Mouse (Mus musculus) bone marrow macrophage, adult 2 months (primary cell): Measurements from ENCODE around the gene Cdk18.

Source experiments
- CTCF ChIP-seq: IDR thresholded peaks from 2 replicates; pipeline ENCODE4 v1.5.1; 2012; ENCODE audit warnings: low read depth, mild to moderate bottlenecking, low read length, moderate library complexity
- POLR2A ChIP-seq: IDR thresholded peaks from 2 replicates; pipeline ENCODE4 v1.6.1; 2012; ENCODE audit warnings: mild to moderate bottlenecking, low read depth, low read length, borderline replicate concordance

DNA sequence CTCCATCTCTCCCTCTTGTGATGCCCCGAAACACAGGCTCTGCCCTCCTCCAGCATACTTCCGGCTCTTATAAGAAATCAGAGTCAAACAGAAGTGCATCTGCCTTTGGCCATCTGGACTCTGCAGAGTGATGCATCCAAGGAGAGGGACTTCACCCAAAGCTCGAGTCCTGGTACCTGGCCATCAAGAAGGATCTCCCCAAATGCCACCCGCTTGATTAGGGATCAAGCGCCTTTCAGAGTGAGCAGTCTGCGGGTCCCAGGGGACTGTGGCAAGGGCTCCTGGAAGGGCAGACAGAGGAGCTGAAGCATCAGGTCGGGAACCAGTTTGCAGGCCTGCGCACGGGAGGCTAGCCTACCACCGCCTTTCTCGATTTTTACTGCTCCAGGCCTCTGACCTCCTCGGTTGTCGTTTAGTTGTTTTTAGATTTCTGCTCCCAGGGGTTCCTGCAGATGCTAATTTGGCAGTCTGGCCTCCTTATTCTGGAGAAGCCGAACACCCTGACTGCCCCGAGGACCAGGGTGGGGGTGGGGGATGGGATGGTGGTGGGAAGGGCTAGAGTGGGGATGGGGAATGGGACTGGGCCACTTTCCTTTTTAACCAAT lies 13.7 kb upstream of the Cdk18 start:
- TF ChIP-seq CTCF (no peak), POLR2A (no peak)
